Mouse (Mus musculus) cerebellum, adult 2 months (tissue): ENCODE data around the gene Pfkfb4.

Experiments used
- CTCF ChIP-seq: fragments of 200-500 bp; IDR thresholded peaks from 2 replicates; pipeline ENCODE4 v1.5.1; 2011; ENCODE audit warnings: low read depth, mild to moderate bottlenecking, control low read depth, low read length, moderate library complexity, borderline replicate concordance; ENCODE audit not compliant: insufficient read depth
- POLR2A ChIP-seq: fragments of 200-500 bp; IDR thresholded peaks from 2 replicates; pipeline ENCODE4 v1.6.1; 2011; ENCODE audit warnings: low read length, control low read depth, borderline replicate concordance; ENCODE audit not compliant: insufficient read depth

DNA sequence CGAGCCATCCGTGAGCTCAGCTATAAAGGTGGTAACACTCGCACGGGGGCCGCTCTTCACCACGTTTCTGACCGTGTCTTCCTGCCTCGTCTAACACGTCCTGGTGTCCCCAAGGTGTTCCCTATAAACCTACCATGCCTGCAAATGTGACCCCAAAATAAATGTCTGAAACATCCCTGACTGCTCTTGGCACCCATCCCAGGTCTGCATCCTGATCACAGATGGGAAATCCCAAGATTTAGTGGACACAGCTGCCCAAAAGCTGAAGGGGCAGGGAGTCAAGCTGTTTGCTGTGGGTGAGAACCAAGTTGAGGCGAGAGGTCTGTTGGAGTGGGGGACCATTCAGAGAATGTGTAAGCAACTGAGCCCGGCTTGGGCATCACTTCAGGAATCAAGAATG, 36.3 kb upstream of the Pfkfb4 start:
- TF ChIP-seq CTCF (no peak), POLR2A (no peak)
